Mouse (Mus musculus) liver, embryonic 16.5 days (tissue): ENCODE data around the gene E130208F15Rik. TPM values are rescaled to one million over a fixed set of nuclear protein-coding genes. Genes with fewer than 3 reads are reported as not detected.
A peak's percentile ranks its signal among the peaks of the same experiment; 100 is the strongest.

Experiments
- ATAC-seq: fragments of 200-750 bp; cut with Nextera tagmentation; 2 replicates; pipeline ENCODE4 v1.8.0; 2017; ENCODE audit warnings: low read depth, mild to moderate bottlenecking, moderate number of reproducible peaks, moderate library complexity
- H3K27ac ChIP-seq: fragments of 300-500 bp; sonication (generic); 2 replicates; pipeline ENCODE4 v1.5.1; 2014; ENCODE audit warnings: mild to moderate bottlenecking, low read length
- H3K27me3 ChIP-seq: fragments of 300-500 bp; sonication (generic); 2 replicates; pipeline ENCODE4 v1.6.1; 2014; ENCODE audit warnings: low read depth, low read length, mixed read lengths; ENCODE audit not compliant: control insufficient read depth, insufficient read depth
- H3K36me3 ChIP-seq: fragments of 300-500 bp; sonication (generic); 2 replicates; pipeline ENCODE4 v1.6.1; 2014; ENCODE audit warnings: mild to moderate bottlenecking; ENCODE audit not compliant: control insufficient read depth, insufficient read depth
- H3K4me1 ChIP-seq: fragments of 300-500 bp; sonication (generic); 2 replicates; pipeline ENCODE4 v1.6.1; 2014; ENCODE audit warnings: low read depth, low read length, mixed read lengths; ENCODE audit not compliant: control insufficient read depth
- H3K4me2 ChIP-seq: fragments of 300-500 bp; sonication (generic); 2 replicates; pipeline ENCODE4 v1.6.1; 2014; ENCODE audit warnings: low read depth, low read length, mixed read lengths
- H3K4me3 ChIP-seq: fragments of 300-500 bp; sonication (generic); 2 replicates; pipeline ENCODE4 v1.5.1; 2014; ENCODE audit warnings: low read depth, mild to moderate bottlenecking, low read length
- H3K9ac ChIP-seq: fragments of 300-500 bp; sonication (generic); 2 replicates; pipeline ENCODE4 v1.6.1; 2014; ENCODE audit warnings: low read depth, low read length
- H3K9me3 ChIP-seq: fragments of 300-500 bp; sonication (generic); replicated peaks from 2 replicates; pipeline ENCODE4 v1.6.1; 2016; ENCODE audit warnings: low read length; ENCODE audit not compliant: control insufficient read depth
- WGBS: fragments of 180-500 bp; shearing (Covaris S2); extraction: QIAGEN DNeasy Blood & Tissue Kit; methylation state at CpG from one replicate; pipeline ENCODE4 v1.1.7; 2014; ENCODE audit not compliant: insufficient replicate concordance; 5-methylcytosine and 5-hydroxymethylcytosine counted together
- polyA plus RNA-seq: library from polyadenylated mRNA; unstranded; fragments of >200 nt; fragmentation: Nextera tagmentation; extraction: Ambion mirVana; gene quantifications from 2 replicates; pipeline ENCODE4 v1.2.1, GENCODE M21; 2015

Gene E130208F15Rik
- polyA plus RNA-seq, 1 experiment from 2014 or later, result 0.30 TPM

GRCm38 (mm10) chr7:30336384-30336783, 14.8 kb downstream of the E130208F15Rik start:
- Histone ChIP-seq H3K27me3 (peaks cover 13% of the 10 kb centered on the region), H3K4me1 (peaks cover 3% of the 10 kb centered on the region), H3K9ac (no peak overlapping the region), H3K36me3 (no peaks in the 10 kb centered on the region), H3K27ac (no peak overlapping the region), H3K4me2 (no peak overlapping the region), H3K4me3 (no peak overlapping the region), H3K9me3 (no peaks in the 10 kb centered on the region)
- ATAC-seq, result 0 out of 2 replicates have a peak, but pooled peaks have one; percentile 21
- whole genome bisulfite sequencing, result 2% methylated on average over 9 of the region's 9 CpGs

DNA sequence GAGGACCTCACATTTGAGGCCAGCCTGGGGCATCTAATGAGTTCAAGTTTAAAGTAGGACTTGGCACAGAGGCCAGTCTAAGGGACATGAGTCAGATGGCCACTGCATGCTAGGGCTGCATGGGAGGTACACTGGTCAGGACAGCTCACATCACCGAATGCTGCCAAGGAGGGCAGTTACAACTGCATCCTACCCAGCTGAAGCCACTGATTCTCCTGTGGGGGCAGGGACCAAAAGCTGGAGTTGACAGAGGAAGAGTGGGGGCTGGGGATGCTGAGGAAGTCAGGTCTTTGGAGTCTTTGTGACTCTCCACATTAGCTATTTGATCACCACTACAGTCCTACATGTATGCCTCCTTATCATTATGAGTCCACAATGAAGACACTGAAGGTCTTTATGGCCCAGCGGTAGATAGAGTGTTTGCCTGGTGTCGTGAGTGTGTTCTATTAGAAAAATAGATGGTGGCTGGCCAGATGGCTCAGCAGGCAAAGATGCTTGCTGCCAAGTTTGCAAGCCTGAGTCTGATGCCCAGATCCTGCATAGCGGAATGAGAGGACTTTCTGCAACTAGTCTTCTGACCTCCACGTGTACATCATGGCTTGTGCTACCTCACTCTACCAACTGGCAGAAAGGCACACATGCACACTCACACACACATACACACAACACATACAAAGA, 18.0 kb downstream of the E130208F15Rik start:
- no peak for ATAC-seq
- WGBS, result 58% methylated on average over 5 of the region's 5 CpGs

DNA sequence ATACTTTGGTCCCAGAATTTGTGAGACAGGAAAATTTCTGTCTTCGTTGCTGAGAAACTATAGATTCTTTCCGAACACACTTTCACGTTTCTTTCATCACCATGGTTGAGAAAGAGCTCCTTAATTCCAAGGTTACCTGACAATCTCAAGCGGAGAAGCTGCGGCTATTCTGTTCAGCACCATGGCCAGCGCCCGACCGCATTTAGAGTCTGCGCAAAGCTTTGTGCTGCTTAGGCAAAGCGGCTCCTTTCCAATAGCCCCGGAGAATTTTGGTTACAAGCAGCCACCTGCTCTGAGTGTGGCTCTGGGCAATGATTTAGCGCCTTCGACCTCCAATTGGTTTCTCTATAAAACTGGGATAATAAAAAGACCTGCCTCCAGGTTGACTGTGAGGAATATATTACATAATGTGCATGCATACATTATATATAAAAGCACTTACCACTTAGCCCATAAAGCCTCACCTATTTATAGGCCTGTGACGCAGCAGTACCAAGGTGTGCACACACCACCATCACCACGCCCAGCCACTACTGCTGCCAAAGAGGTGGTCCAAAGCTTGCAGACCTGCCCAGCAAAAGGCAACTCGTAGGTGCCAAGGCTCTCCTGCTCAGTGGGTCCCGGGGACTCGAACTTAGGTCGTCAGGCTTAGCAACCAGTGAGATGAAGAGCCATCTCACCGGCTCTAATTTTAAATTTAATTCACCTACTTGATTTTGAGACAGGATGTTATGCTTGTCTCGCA, 25.3 kb downstream of the E130208F15Rik start:
- no peak for ATAC-seq
- H3K4me3 ChIP-seq, result no peak overlapping the region
- 18% methylated on average over 21 of the region's 21 CpGs for WGBS

More for the DNA sequence above, 18.0 kb downstream of the E130208F15Rik start:
- Histone ChIP-seq H3K4me3 (no peak overlapping the region), H3K9ac (no peak overlapping the region), H3K9me3 (no peaks in the 10 kb centered on the region), H3K27ac (no peak overlapping the region), H3K27me3 (peaks cover 11% of the 10 kb centered on the region), H3K4me1 (no peaks in the 10 kb centered on the region), H3K36me3 (no peaks in the 10 kb centered on the region), H3K4me2 (no peak overlapping the region)

GRCm38 (mm10) chr7:30347828-30348227, 26.3 kb downstream of the E130208F15Rik start:
- H3K4me2 ChIP-seq, result no peak overlapping the region
- WGBS, result 1% methylated on average over 30 of the region's 30 CpGs
- ATAC-seq, result no peak

More for the DNA sequence above, 25.3 kb downstream of the E130208F15Rik start:
- H3K27ac ChIP-seq, result no peak overlapping the region
- H3K9me3 ChIP-seq, result no peaks in the 10 kb centered on the region
- no peak overlapping the region for H3K4me2 ChIP-seq
- H3K36me3 ChIP-seq, result no peaks in the 10 kb centered on the region
- H3K4me1 ChIP-seq, result no peaks in the 10 kb centered on the region
- H3K27me3 ChIP-seq, result peaks cover 18% of the 10 kb centered on the region
- no peak overlapping the region for H3K9ac ChIP-seq

DNA sequence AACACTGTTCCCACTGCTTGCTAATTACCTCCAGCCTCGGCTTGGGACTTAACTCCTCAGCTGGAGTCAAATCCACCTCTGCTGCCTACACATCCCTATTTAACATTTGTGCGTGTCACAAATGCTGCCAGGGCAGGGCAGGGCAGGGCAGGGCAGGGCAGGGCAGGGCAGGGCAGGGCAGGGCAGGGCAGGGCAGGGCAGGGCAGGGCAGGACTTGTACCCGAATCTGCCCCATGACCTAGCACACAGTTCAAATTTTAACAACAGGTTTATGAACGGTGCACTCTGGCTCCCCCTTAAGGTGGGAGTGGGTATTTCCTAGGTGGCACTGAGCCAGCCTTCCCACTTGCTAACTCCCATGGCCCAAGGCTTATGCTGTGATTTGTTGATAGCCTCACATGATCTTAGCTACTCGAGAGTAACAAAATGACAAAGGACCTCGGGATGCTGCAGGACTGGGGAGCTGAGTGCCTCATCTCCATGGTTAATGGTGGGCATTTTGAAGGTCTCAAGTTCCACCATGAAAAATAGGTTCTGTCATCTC, 31.8 kb downstream of the E130208F15Rik start:
- ATAC-seq, result peak; percentile 49
- WGBS, result 11% methylated on average over 6 of the region's 6 CpGs
- Histone ChIP-seq H3K4me3 (no peak overlapping the region), H3K27ac (peak overlapping the region; percentile 13; the same call in 1 of the 2 replicates), H3K27me3 (peaks cover 4% of the 10 kb centered on the region; the same call in 1 of the 2 replicates), H3K9ac (no peak overlapping the region), H3K9me3 (no peaks in the 10 kb centered on the region), H3K36me3 (no peaks in the 10 kb centered on the region), H3K4me2 (no peak overlapping the region), H3K4me1 (peaks cover 2% of the 10 kb centered on the region; the same call in 1 of the 2 replicates)

More at GRCm38 (mm10) chr7:30347828-30348227, 26.3 kb downstream of the E130208F15Rik start:
- no peak overlapping the region for H3K27ac ChIP-seq
- H3K36me3 ChIP-seq, result no peaks in the 10 kb centered on the region
- no peaks in the 10 kb centered on the region for H3K4me1 ChIP-seq
- H3K9me3 ChIP-seq, result no peaks in the 10 kb centered on the region
- no peak overlapping the region for H3K9ac ChIP-seq
- H3K27me3 ChIP-seq, result peaks cover 18% of the 10 kb centered on the region
- H3K4me3 ChIP-seq, result no peak overlapping the region

GRCm38 (mm10) chr7:30354059-30354458, 32.5 kb downstream of the E130208F15Rik start:
- 55% methylated on average over 4 of the region's 4 CpGs for WGBS
- peak; percentile 57 for ATAC-seq
- H3K4me2 ChIP-seq, result no peak overlapping the region
- H3K9ac ChIP-seq, result no peak overlapping the region
- no peaks in the 10 kb centered on the region for H3K27me3 ChIP-seq
- peak overlapping the region; percentile 13 for H3K27ac ChIP-seq
- H3K4me3 ChIP-seq, result no peak overlapping the region
- no peaks in the 10 kb centered on the region for H3K36me3 ChIP-seq
- peaks cover 2% of the 10 kb centered on the region; the same call in 1 of the 2 replicates for H3K4me1 ChIP-seq
- H3K9me3 ChIP-seq, result no peaks in the 10 kb centered on the region

DNA sequence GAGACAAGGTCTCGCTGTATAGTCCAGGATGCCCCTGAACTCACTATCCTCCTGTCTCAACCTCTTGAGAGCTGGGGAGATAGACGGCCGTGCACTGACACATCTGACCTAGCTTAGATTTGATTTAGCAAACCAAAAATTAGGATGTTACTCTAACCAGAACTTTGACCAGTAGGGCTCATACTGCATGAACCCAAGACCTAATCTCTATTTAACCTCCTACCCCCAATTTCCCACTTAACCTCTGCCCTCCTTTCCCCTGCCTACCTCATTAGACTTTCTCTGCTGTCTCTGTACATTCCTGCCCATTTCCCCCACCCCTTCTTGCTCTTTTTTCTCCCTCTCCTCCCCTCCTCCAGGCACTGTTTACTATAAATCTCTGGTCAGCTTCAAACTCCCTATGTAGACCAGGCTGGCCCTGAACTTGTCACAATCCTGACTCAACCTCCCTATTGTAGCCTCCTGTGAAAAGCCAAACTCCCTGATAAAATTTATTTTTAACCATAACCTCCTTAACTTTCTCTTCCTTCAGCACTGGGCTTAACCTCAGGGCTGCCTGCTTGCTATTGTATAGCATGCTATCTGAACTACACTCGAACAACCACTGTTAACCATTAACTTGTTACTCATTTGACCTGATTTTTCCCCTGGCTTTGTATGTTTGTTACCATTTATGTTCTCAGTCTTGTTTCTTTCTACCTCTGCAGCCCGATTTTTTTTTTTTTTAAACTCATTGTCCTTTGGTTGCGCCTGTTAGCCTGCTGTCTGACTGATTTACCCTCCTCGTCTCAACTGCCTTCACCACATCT, 37.0 kb downstream of the E130208F15Rik start:
- peak; percentile 60 for ATAC-seq
- H3K4me3 ChIP-seq, result 0 out of 2 replicates have a peak overlapping the region, but pooled peaks have one; percentile 31
- no peak overlapping the region for H3K9ac ChIP-seq

GRCm38 (mm10) chr7:30359276-30359865, 37.8 kb downstream of the E130208F15Rik start:
- Histone ChIP-seq H3K27ac (peak overlapping the region; percentile 84), H3K9me3 (no peaks in the 10 kb centered on the region), H3K4me2 (peak overlapping the region; percentile 43), H3K36me3 (no peaks in the 10 kb centered on the region), H3K27me3 (peaks cover 8% of the 10 kb centered on the region; the same call in 1 of the 2 replicates), H3K9ac (no peak overlapping the region; the same call in 1 of the 2 replicates), H3K4me3 (peak overlapping the region; percentile 31; the same call in 1 of the 2 replicates), H3K4me1 (peaks cover 2% of the 10 kb centered on the region; the same call in 1 of the 2 replicates)
- peak; percentile 9; the same call in 1 of the 2 replicates for ATAC-seq
- WGBS, result 73% methylated on average over 31 of the region's 31 CpGs

More for the DNA sequence above, 37.0 kb downstream of the E130208F15Rik start:
- no peaks in the 10 kb centered on the region for H3K36me3 ChIP-seq
- H3K9me3 ChIP-seq, result no peaks in the 10 kb centered on the region
- H3K27me3 ChIP-seq, result peaks cover 8% of the 10 kb centered on the region; the same call in 1 of the 2 replicates
- peak overlapping the region; percentile 84 for H3K27ac ChIP-seq
- peak overlapping the region; percentile 43 for H3K4me2 ChIP-seq
- peaks cover 2% of the 10 kb centered on the region; the same call in 1 of the 2 replicates for H3K4me1 ChIP-seq
- WGBS, result 57% methylated on average over 7 of the region's 7 CpGs
